Mouse (Mus musculus): ENCODE results near the gene Ebpl. TPM values are rescaled to one million over a fixed set of nuclear protein-coding genes. Genes with fewer than 3 reads are reported as not detected.

The Ebpl gene
- polyA plus RNA-seq, 1 experiment, result 0.85 TPM

GRCm38 (mm10) chr14:61303969-61304609 lies 56.1 kb downstream of the Ebpl start:
- TF ChIP-seq FLI1 (IDR thresholded peaks at IDR 0.05; ENCODE audit: low read length), result no peak
- no peak for TF ChIP-seq GATA1 (IDR thresholded peaks at IDR 0.05; ENCODE audit: borderline replicate concordance, low read length)
- Histone ChIP-seq H3K9me3 (peaks cover 22% of the 10 kb centered on the region), H3K36me3 (replicated peaks; ENCODE audit: low read length) (no peaks in the 10 kb centered on the region), H3K4me1 (peaks cover 26% of the 10 kb centered on the region), H3K27me3 (replicated peaks) (peaks cover 15% of the 10 kb centered on the region), H3K4me3 (replicated peaks) (no peak overlapping the region)

- Histone ChIP-seq H3K27me3 (replicated peaks) (peaks cover 15% of the 10 kb centered on the region), H3K36me3 (replicated peaks; ENCODE audit: low read length) (no peaks in the 10 kb centered on the region), H3K4me3 (replicated peaks) (no peak overlapping the region), H3K9me3 (peaks cover 22% of the 10 kb centered on the region), H3K4me1 (peaks cover 11% of the 10 kb centered on the region)
- TF ChIP-seq GATA1 (IDR thresholded peaks at IDR 0.05; ENCODE audit: borderline replicate concordance, low read length) (no peak), FLI1 (IDR thresholded peaks at IDR 0.05; ENCODE audit: low read length) (no peak)
Measured at GRCm38 (mm10) chr14:61302428-61302827, 57.8 kb downstream of the Ebpl start.

- TF ChIP-seq GATA1 (IDR thresholded peaks at IDR 0.05; ENCODE audit: borderline replicate concordance, low read length) (no peak), FLI1 (IDR thresholded peaks at IDR 0.05; ENCODE audit: low read length) (no peak)
- Histone ChIP-seq H3K4me1 (peaks cover 10% of the 10 kb centered on the region), H3K27me3 (replicated peaks) (peaks cover 19% of the 10 kb centered on the region), H3K36me3 (replicated peaks; ENCODE audit: low read length) (no peaks in the 10 kb centered on the region), H3K9me3 (peaks cover 31% of the 10 kb centered on the region), H3K4me3 (replicated peaks) (no peak overlapping the region)
Measured at GRCm38 (mm10) chr14:61301323-61301722, 58.9 kb downstream of the Ebpl start.

GRCm38 (mm10) chr14:61299810-61300209 lies 60.4 kb downstream of the Ebpl start:
- Histone ChIP-seq H3K9me3 (peaks cover 22% of the 10 kb centered on the region), H3K4me1 (peaks cover 11% of the 10 kb centered on the region), H3K36me3 (replicated peaks; ENCODE audit: low read length) (no peaks in the 10 kb centered on the region), H3K4me3 (replicated peaks) (no peak overlapping the region), H3K27me3 (replicated peaks) (peaks cover 17% of the 10 kb centered on the region)
- TF ChIP-seq FLI1 (IDR thresholded peaks at IDR 0.05; ENCODE audit: low read length) (no peak), GATA1 (IDR thresholded peaks at IDR 0.05; ENCODE audit: borderline replicate concordance, low read length) (no peak)

- peaks cover 13% of the 10 kb centered on the region for H3K4me1 ChIP-seq
- TF ChIP-seq GATA1 (IDR thresholded peaks at IDR 0.05; ENCODE audit: borderline replicate concordance, low read length), result no peak
- peak overlapping the region; percentile 16 for H3K4me3 ChIP-seq (replicated peaks)
- H3K9me3 ChIP-seq, result peaks cover 13% of the 10 kb centered on the region
- H3K27me3 ChIP-seq (replicated peaks), result peaks cover 10% of the 10 kb centered on the region
- H3K36me3 ChIP-seq (replicated peaks; ENCODE audit: low read length), result no peaks in the 10 kb centered on the region
Measured at GRCm38 (mm10) chr14:61294738-61295079, 65.5 kb downstream of the Ebpl start.

GRCm38 (mm10) chr14:61293884-61294737 lies 66.1 kb downstream of the Ebpl start:
- peak overlapping the region; percentile 16 for H3K4me3 ChIP-seq (replicated peaks)
- peaks cover 15% of the 10 kb centered on the region for H3K4me1 ChIP-seq
- no peaks in the 10 kb centered on the region for H3K36me3 ChIP-seq (replicated peaks; ENCODE audit: low read length)
- peaks cover 13% of the 10 kb centered on the region for H3K9me3 ChIP-seq
- H3K27me3 ChIP-seq (replicated peaks), result peaks cover 10% of the 10 kb centered on the region
- TF ChIP-seq FLI1 (IDR thresholded peaks at IDR 0.05; ENCODE audit: low read length), result no peak
- no peak for TF ChIP-seq GATA1 (IDR thresholded peaks at IDR 0.05; ENCODE audit: borderline replicate concordance, low read length)

GRCm38 (mm10) chr14:61290664-61291063 lies 69.6 kb downstream of the Ebpl start:
- Histone ChIP-seq H3K27me3 (replicated peaks) (peaks cover 6% of the 10 kb centered on the region), H3K9me3 (0 out of 2 replicates have a peak, but pooled peaks cover 6% of the 10 kb centered on the region), H3K36me3 (replicated peaks; ENCODE audit: low read length) (no peaks in the 10 kb centered on the region), H3K4me3 (replicated peaks) (no peak overlapping the region), H3K4me1 (peaks cover 21% of the 10 kb centered on the region)
- no peak for TF ChIP-seq FLI1 (IDR thresholded peaks at IDR 0.05; ENCODE audit: low read length)
- TF ChIP-seq GATA1 (IDR thresholded peaks at IDR 0.05; ENCODE audit: borderline replicate concordance, low read length), result no peak

GRCm38 (mm10) chr14:61288606-61289286 lies 71.5 kb downstream of the Ebpl start:
- peaks cover 15% of the 10 kb centered on the region for H3K9me3 ChIP-seq
- peaks cover 5% of the 10 kb centered on the region for H3K27me3 ChIP-seq (replicated peaks)
- H3K36me3 ChIP-seq (replicated peaks; ENCODE audit: low read length), result no peaks in the 10 kb centered on the region
- TF ChIP-seq FLI1 (IDR thresholded peaks at IDR 0.05; ENCODE audit: low read length), result no peak
- no peak for TF ChIP-seq GATA1 (IDR thresholded peaks at IDR 0.05; ENCODE audit: borderline replicate concordance, low read length)
- H3K4me1 ChIP-seq, result peaks cover 11% of the 10 kb centered on the region
- peak overlapping the region; percentile 84 for H3K4me3 ChIP-seq (replicated peaks)

Other genes with a start within 250 kb of the Ebpl start
- gene Sacs, start 222.0 kb downstream of the Ebpl start, polyA plus RNA-seq (2012; ENCODE audit: insufficient read depth, low replicate concordance), result 0.27 and 0.37 TPM in 2 replicates
- not detected in 2 replicates for gene Sgcg, start 101.9 kb downstream of the Ebpl start, polyA plus RNA-seq (2012; ENCODE audit: insufficient read depth, low replicate concordance)
- gene Arl11, start 50.7 kb downstream of the Ebpl start, polyA plus RNA-seq (2012; ENCODE audit: insufficient read depth, low replicate concordance), result 10.9 TPM in 1 of 2 replicates, not detected in the other
- gene Kpna3, start 79.4 kb upstream of the Ebpl start, polyA plus RNA-seq (2012; ENCODE audit: insufficient read depth, low replicate concordance), result 0.67 and 1.5 TPM in 2 replicates
- 4.7 and 8.4 TPM in 2 replicates for gene Spryd7, start 196.4 kb upstream of the Ebpl start, polyA plus RNA-seq (2012; ENCODE audit: insufficient read depth, low replicate concordance)
- 0.22 TPM in 1 of 2 replicates, not detected in the other for gene Trim13, start 237.8 kb upstream of the Ebpl start, polyA plus RNA-seq (2012; ENCODE audit: insufficient read depth, low replicate concordance)
- not detected in 2 replicates for gene Kcnrg, start 247.0 kb upstream of the Ebpl start, polyA plus RNA-seq (2012; ENCODE audit: insufficient read depth, low replicate concordance)

All from megakaryocyte, embryonic 14.5 days (primary cell).